Mouse (Mus musculus) myocyte (in vitro differentiated cells): Measurements from ENCODE around the gene Hras.
A peak's percentile ranks its signal among the peaks of the same experiment; 100 is the strongest.

Experiments used
- E2F4 ChIP-seq: IDR thresholded peaks from one replicate; pipeline ENCODE4 v1.6.1; 2011; ENCODE audit warnings: mild to moderate bottlenecking, control low read depth, moderate library complexity; ENCODE audit not compliant: insufficient read depth
- POLR2A ChIP-seq: IDR thresholded peaks from one replicate; pipeline ENCODE4 v1.6.1; 2011; ENCODE audit warnings: low read depth, mild to moderate bottlenecking, control low read depth, moderate library complexity; ENCODE audit not compliant: insufficient read length
- POLR2AphosphoS2 ChIP-seq: IDR thresholded peaks from one replicate; pipeline ENCODE4 v1.6.1; 2011; ENCODE audit warnings: low read depth, control low read depth; ENCODE audit not compliant: insufficient read length

GRCm38 (mm10) chr7:141193948-141194347, at the start of gene Hras, which contains the start of gene Lrrc56:
- TF ChIP-seq POLR2AphosphoS2 (peak; percentile 72), E2F4 (no peak), POLR2A (peak; percentile 69)
